Mouse (Mus musculus): Measurements from ENCODE around the gene Ppp1r7. TPM values are rescaled to one million over a fixed set of nuclear protein-coding genes. Genes with fewer than 3 reads are reported as not detected.
"Not testable (repeated sequence)": the region's sequence is repeated elsewhere in the genome, so short reads cannot be mapped to it uniquely, and the experiment has no call there.

Gene Ppp1r7
- 6.9 and 18.6 TPM in 2 replicates for polyA plus RNA-seq (2012; ENCODE audit: insufficient read depth, low replicate concordance)

DNA sequence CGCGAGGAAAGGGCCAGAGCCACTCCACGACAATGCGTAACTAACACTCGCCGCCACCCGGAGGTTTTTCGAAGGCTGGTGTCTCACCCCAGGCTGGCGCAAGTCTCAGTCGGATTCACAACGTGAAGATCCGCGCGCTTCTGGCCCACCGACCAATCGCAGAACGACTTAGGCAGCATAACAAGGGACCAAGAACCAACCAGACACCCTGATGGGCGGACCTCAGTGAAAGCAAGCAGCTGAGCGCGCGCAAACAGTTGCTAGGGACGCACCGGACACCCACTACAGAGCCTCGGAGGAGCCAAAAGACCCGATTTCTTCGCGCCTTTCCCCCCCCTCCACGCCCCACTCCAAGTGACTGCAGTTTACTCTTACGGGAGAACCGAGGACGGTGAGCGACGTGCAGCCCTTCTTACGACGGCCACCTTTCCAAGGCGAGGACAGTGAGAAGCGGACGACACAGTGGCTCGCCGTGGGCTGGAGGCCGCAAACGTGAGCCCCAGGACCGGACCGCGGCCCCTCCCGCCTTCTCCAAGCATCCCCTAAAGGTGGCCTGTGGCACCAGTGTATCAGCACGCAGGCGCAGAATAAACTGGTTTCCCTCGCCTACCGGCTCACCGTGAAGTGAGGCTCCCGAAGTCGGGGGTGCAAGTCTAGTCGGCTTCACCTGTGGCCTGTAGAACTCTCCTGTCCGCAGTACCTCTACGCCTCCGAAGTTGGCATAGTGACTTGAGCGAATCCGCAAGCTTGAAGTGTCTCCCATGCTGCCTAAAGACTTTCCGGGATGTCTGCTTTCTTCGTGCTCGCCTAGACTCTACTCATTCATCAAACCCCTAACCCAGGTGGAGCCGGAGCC lies at the start of gene Ppp1r7, which contains the start of gene Pask:
Gene Ppp1r7, plus strand, starts transcription at position 207 of the 856 bp plus-strand sequence.
Gene Pask, minus strand, starts transcription at position 835 of the 856 bp plus-strand sequence.
- peak within 1 kb of the TSS; percentile 99 for H3K4me3 ChIP-seq (replicated peaks)
- H3K9me3 ChIP-seq, result no peaks in the 10 kb centered on the region
- H3K4me1 ChIP-seq, result peaks cover 39% of the 10 kb centered on the region
- TF ChIP-seq GATA1 (IDR thresholded peaks at IDR 0.05; ENCODE audit: borderline replicate concordance, low read length), result no peak
- no peak for TF ChIP-seq FLI1 (IDR thresholded peaks at IDR 0.05; ENCODE audit: low read length)
- H3K27me3 ChIP-seq (replicated peaks), result no peaks in the 10 kb centered on the region
- H3K36me3 ChIP-seq (replicated peaks; ENCODE audit: low read length), result peaks cover 28% of the 10 kb centered on the region

DNA sequence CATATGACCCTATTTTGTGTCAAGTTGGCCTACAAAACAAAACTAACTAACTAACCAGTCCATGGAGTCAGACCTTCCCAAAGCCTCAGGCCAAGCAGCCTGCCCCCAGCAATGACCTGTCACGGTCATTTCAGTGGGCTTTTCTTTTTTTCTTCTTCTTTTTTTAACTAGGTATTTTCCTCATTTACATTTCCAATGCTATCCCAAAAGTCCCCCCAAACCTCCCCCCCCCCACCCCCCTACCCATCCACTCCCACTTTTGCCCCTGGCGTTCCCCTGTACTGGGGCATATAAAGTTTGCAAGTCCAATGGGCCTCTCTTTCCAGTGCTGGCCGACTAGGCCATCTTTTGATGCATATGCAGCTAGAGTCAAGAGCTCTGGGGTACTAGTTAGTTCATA lies 48.2 kb upstream of the Ppp1r7 start:
- not testable (repeated sequence) for H3K4me3 ChIP-seq (replicated peaks); H3K9me3 ChIP-seq; H3K27me3 ChIP-seq (replicated peaks)
- Histone ChIP-seq H3K36me3 (replicated peaks; ENCODE audit: low read length) (peaks cover 39% of the 10 kb centered on the region), H3K4me1 (peaks cover 26% of the 10 kb centered on the region)

DNA sequence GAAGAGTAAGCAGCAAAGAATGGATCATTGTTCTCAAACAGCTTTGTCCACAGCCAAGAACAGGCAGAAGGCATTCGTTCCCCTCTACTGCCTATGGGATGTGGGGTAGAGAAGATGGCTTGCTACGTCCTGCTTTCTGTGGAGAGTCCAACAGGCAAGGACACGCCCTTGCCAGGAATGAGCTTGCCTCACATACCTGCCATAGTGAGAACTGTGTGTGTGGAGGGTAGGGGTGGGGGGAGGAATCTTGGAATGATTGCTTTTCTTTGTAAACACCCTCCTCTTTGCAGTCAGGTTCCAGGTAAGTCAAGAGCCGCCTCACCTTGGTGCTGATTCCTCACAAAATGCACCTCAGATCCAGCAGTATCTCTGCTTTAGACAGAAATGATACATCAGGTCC lies 42.9 kb upstream of the Ppp1r7 start:
- Histone ChIP-seq H3K9me3 (no peaks in the 10 kb centered on the region), H3K4me1 (peaks cover 23% of the 10 kb centered on the region), H3K36me3 (replicated peaks; ENCODE audit: low read length) (peaks cover 92% of the 10 kb centered on the region), H3K4me3 (replicated peaks) (no peak overlapping the region), H3K27me3 (replicated peaks) (no peaks in the 10 kb centered on the region)
- TF ChIP-seq GATA1 (IDR thresholded peaks at IDR 0.05; ENCODE audit: borderline replicate concordance, low read length) (no peak), FLI1 (IDR thresholded peaks at IDR 0.05; ENCODE audit: low read length) (no peak)

DNA sequence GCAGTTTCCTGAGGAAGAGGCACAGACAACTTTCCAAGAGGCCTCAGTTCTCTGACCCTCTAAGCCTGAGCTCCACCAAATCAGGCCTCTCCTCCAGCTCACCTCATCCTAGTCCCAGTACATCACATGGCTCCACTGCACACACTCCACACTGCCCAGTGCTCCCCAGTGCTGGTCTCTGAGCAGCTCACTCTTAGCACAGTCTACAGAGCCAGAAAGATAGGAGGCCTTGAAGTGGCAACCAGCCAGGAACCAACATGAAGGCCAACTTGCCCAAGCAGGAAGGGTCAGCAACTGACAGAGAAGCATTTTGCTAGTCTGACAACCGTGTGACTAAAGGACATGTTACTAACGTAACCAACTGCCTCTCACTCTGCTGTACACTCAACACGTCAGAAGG lies 42.1 kb upstream of the Ppp1r7 start:
- peaks cover 26% of the 10 kb centered on the region for H3K4me1 ChIP-seq
- H3K4me3 ChIP-seq (replicated peaks), result no peak overlapping the region
- peaks cover 92% of the 10 kb centered on the region for H3K36me3 ChIP-seq (replicated peaks; ENCODE audit: low read length)
- TF ChIP-seq FLI1 (IDR thresholded peaks at IDR 0.05; ENCODE audit: low read length) (no peak), GATA1 (IDR thresholded peaks at IDR 0.05; ENCODE audit: borderline replicate concordance, low read length) (no peak)
- no peaks in the 10 kb centered on the region for H3K27me3 ChIP-seq (replicated peaks)
- no peaks in the 10 kb centered on the region for H3K9me3 ChIP-seq

DNA sequence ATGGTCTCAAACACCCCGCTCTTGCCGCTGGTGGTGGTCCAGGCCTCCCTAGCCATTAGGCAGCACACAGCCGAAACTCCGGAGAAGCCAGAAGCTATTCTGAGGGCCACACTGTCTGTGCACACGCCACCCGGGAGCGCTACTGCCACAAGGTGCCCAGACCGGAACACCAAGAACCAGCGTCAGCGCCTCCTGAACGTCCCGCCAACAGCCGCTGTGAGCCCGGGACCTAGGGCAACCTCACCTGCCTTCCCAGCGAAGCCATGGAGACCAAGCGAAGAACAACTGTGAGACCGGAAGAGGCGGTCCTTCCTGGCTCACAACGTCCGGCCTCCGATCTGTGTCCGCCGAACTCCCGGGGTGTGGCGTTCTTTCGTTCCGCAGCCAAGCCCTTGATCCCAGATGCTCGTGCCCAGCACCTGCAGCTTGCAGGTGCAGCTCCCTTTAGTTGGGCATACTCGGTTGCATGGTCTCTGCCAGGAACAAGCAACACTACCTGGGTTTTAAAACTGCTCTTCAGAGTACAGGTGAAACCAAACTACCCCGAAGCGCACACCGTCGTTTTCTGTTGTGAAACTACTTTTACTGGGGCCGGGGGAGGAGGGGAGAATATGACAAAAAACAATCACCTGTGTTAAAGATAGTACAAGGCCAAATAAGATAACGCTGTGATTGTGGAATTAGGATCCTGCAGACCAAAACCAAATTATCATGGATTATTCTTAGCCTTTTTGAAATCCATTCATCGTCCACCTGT lies 36.9 kb upstream of the Ppp1r7 start, which contains the start of gene Mterf4:
Gene Mterf4, minus strand, starts transcription at position 335 of the 757 bp plus-strand sequence.
- Histone ChIP-seq H3K9me3 (no peaks in the 10 kb centered on the region), H3K27me3 (replicated peaks) (no peaks in the 10 kb centered on the region), H3K4me1 (peaks cover 22% of the 10 kb centered on the region), H3K4me3 (replicated peaks) (peak within 1 kb of the TSS; percentile 97), H3K36me3 (replicated peaks; ENCODE audit: low read length) (peaks cover 50% of the 10 kb centered on the region)
- TF ChIP-seq FLI1 (IDR thresholded peaks at IDR 0.05; ENCODE audit: low read length), result no peak
- TF ChIP-seq GATA1 (IDR thresholded peaks at IDR 0.05; ENCODE audit: borderline replicate concordance, low read length), result no peak

DNA sequence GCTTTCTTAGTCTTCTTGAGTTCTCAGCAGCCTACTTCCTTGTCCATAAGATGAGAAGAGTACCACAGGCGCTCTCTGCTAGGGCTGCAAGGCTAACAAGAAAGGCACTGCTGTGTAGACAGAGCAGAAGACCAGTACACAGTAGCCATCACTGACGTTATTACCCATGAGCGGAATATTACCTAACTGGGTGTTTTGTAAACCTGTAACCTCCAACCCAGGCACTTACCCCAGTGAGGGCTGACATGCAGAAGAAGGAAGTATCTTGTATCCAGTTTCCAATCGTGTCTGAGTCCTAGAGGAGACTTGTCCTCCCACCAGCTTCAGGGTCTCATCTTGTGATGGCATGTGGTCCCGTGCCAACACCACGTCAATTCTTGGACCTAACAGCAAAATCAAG lies 18.7 kb upstream of the Ppp1r7 start:
- Histone ChIP-seq H3K9me3 (no peaks in the 10 kb centered on the region), H3K27me3 (replicated peaks) (no peaks in the 10 kb centered on the region), H3K4me1 (peaks cover 19% of the 10 kb centered on the region), H3K4me3 (replicated peaks) (no peak overlapping the region), H3K36me3 (replicated peaks; ENCODE audit: low read length) (peaks cover 83% of the 10 kb centered on the region)
- no peak for TF ChIP-seq GATA1 (IDR thresholded peaks at IDR 0.05; ENCODE audit: borderline replicate concordance, low read length)
- no peak for TF ChIP-seq FLI1 (IDR thresholded peaks at IDR 0.05; ENCODE audit: low read length)

DNA sequence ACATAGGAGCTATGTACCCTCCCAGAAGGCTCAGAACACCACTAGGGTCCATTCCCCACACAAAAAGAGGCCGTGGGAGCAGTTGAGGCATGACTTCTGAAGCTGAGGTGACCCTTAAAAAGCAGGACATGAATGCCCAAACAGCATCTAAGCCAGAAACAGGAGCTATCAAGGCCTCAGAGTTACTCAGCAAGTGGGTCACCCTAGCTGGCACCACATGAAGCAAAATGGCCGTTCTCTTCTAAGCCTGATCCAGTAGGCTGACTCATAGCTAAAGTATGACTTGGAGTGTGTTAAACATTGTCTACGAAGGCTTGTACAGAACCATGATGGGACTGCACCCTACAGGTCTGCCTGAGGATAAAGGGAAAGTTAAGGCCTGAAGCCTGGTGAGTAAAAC lies 16.2 kb upstream of the Ppp1r7 start:
- Histone ChIP-seq H3K36me3 (replicated peaks; ENCODE audit: low read length) (peaks cover 74% of the 10 kb centered on the region), H3K27me3 (replicated peaks) (no peaks in the 10 kb centered on the region), H3K9me3 (no peaks in the 10 kb centered on the region), H3K4me1 (peaks cover 19% of the 10 kb centered on the region), H3K4me3 (replicated peaks) (no peak overlapping the region)
- TF ChIP-seq GATA1 (IDR thresholded peaks at IDR 0.05; ENCODE audit: borderline replicate concordance, low read length) (no peak), FLI1 (IDR thresholded peaks at IDR 0.05; ENCODE audit: low read length) (no peak)

DNA sequence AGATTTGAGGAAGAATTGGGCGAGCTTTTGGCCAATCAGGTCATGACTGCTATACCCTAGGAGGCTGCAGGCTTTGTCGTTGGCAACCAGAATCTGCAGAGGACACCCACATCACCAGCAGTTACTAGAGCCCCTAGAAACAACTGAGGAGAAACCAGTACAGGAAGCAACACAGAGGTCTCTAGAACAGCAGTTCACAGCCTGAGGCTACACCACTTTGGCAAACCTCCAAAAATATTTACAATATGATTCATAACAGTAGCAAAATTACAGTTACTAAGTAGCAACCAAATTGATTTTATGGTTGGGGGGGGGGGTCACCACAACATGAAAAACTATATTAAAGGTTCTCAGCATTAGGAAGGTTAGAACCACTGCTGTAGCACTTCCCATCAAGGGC lies 8.0 kb upstream of the Ppp1r7 start:
- Histone ChIP-seq H3K4me1 (no peaks in the 10 kb centered on the region), H3K9me3 (no peaks in the 10 kb centered on the region), H3K27me3 (replicated peaks) (no peaks in the 10 kb centered on the region), H3K36me3 (replicated peaks; ENCODE audit: low read length) (peaks cover 61% of the 10 kb centered on the region), H3K4me3 (replicated peaks) (no peak overlapping the region)
- no peak for TF ChIP-seq GATA1 (IDR thresholded peaks at IDR 0.05; ENCODE audit: borderline replicate concordance, low read length)
- no peak for TF ChIP-seq FLI1 (IDR thresholded peaks at IDR 0.05; ENCODE audit: low read length)

DNA sequence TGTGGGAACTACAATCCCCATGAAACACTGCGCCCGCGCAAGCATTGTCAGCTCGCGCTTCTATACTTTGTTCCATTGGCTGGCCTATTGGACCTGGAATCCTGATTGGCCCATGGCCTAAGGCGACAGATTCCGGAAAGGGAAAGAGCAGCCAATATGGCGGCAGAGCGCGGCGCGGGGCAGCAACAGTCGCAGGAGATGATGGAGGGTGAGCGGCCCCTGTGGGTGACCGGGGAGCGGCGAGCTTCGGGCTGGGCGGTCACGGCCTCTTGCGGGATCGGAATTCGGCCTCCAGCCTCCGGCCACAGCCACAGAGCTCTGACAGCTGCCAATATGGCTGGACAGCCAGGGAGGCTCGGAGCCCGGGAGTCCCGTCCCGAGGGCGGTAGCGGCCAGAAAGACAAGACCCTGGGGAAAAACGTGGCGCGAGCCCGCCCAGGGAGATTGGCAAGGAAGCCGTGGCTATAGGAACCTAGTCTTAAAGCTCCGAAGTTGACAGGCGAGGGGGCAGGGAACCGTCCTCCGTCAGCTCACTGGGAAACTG lies 922 bp downstream of the Ppp1r7 start:
- Histone ChIP-seq H3K4me1 (peaks cover 39% of the 10 kb centered on the region), H3K9me3 (no peaks in the 10 kb centered on the region), H3K4me3 (replicated peaks) (peak overlapping the region; percentile 99), H3K27me3 (replicated peaks) (no peaks in the 10 kb centered on the region), H3K36me3 (replicated peaks; ENCODE audit: low read length) (peaks cover 35% of the 10 kb centered on the region)
- TF ChIP-seq FLI1 (IDR thresholded peaks at IDR 0.05; ENCODE audit: low read length), result no peak
- TF ChIP-seq GATA1 (IDR thresholded peaks at IDR 0.05; ENCODE audit: borderline replicate concordance, low read length), result no peak
